Mouse (Mus musculus): ENCODE data around the gene Ggnbp2. TPM values are rescaled to one million over a fixed set of nuclear protein-coding genes. Genes with fewer than 3 reads are reported as not detected.

The Ggnbp2 gene
- polyA plus RNA-seq, 2 experiments, result 48.5 to 63.7 TPM

GRCm38 (mm10) chr11:84916053-84916702, 45.6 kb upstream of the Ggnbp2 start, which contains the start of gene Znhit3:
TSS of gene Znhit3 (minus strand) at chr11:84916366.
- Histone ChIP-seq H3K4me1 (replicated peaks; ENCODE audit: control insufficient read depth in 2 of 2, insufficient read depth in 2 of 2, low read length in 1 of 2) (peaks cover 4 to 14% of the 10 kb centered on the region in 2 experiments; a peak in 3 of 4 replicates), H3K9ac (replicated peaks) (peak within 1 kb of the TSS; percentile 89), H3K27me3 (ENCODE audit: control insufficient read depth, insufficient read depth, low read length) (no peaks in the 10 kb centered on the region), H3K4me2 (ENCODE audit: low read depth) (peak within 1 kb of the TSS; percentile 83), H3K9me3 (ENCODE audit: control insufficient read depth, low read length) (no peaks in the 10 kb centered on the region), H3K4me3 (ENCODE audit: insufficient read depth in 1 of 2, low read depth in 2 of 2, low read length in 2 of 2) (peak within 1 kb of the TSS; percentile 88 to 95), H3K27ac (no peak within 1 kb of the TSS), H3K36me3 (replicated peaks; ENCODE audit: control insufficient read depth, insufficient read depth, low read depth) (peaks cover 14% of the 10 kb centered on the region)
- DNase-seq (ENCODE audit: low read depth in 3 of 3, low spot score in 3 of 3) (peak; percentile 77 to 87 (median 84)), ATAC-seq (ENCODE audit: insufficient read depth) (peak; percentile 86)
- TF ChIP-seq CTCF (IDR thresholded peaks at IDR 0.05; ENCODE audit: low read depth) (peak; percentile 15; the same call in 1 of the 2 replicates), EP300 (IDR thresholded peaks at IDR 0.05; ENCODE audit: low read depth) (no peak)
- 4% methylated on average over 34 of the region's 34 CpGs for WGBS (ENCODE audit: insufficient replicate concordance)

- no peak for DNase-seq (ENCODE audit: low read depth in 3 of 3, low spot score in 3 of 3)
- peaks cover 4 to 14% of the 10 kb centered on the region in 2 experiments; a peak in 3 of 4 replicates for H3K4me1 ChIP-seq (replicated peaks; ENCODE audit: control insufficient read depth in 2 of 2, insufficient read depth in 2 of 2, low read length in 1 of 2)
- H3K9me3 ChIP-seq (ENCODE audit: control insufficient read depth, low read length), result no peaks in the 10 kb centered on the region
- ATAC-seq (ENCODE audit: insufficient read depth), result no peak
- H3K4me3 ChIP-seq (ENCODE audit: insufficient read depth in 1 of 2, low read depth in 2 of 2, low read length in 2 of 2), result peak overlapping the region in 1 of 2 experiments; percentile 88; a peak in 2 of 4 replicates
- no peaks in the 10 kb centered on the region for H3K27me3 ChIP-seq (ENCODE audit: control insufficient read depth, insufficient read depth, low read length)
- H3K4me2 ChIP-seq (ENCODE audit: low read depth), result peak overlapping the region; percentile 83
- no peak overlapping the region for H3K9ac ChIP-seq (replicated peaks)
- WGBS (ENCODE audit: insufficient replicate concordance), result 75% methylated on average over 5 of the region's 5 CpGs
- peak; percentile 53 for TF ChIP-seq CTCF (IDR thresholded peaks at IDR 0.05; ENCODE audit: low read depth)
- TF ChIP-seq EP300 (IDR thresholded peaks at IDR 0.05; ENCODE audit: low read depth), result no peak
- no peak overlapping the region for H3K27ac ChIP-seq
- H3K36me3 ChIP-seq (replicated peaks; ENCODE audit: control insufficient read depth, insufficient read depth, low read depth), result peaks cover 27% of the 10 kb centered on the region
These were observed 44.1 kb upstream of the Ggnbp2 start for GRCm38 (mm10) chr11:84914673-84915072.

- Histone ChIP-seq H3K36me3 (replicated peaks; ENCODE audit: control insufficient read depth, insufficient read depth, low read depth) (peaks cover 40% of the 10 kb centered on the region), H3K9ac (replicated peaks) (no peak overlapping the region), H3K27ac (no peak overlapping the region), H3K4me3 (ENCODE audit: insufficient read depth in 1 of 2, low read depth in 2 of 2, low read length in 2 of 2) (no peak overlapping the region), H3K27me3 (ENCODE audit: control insufficient read depth, insufficient read depth, low read length) (no peaks in the 10 kb centered on the region), H3K9me3 (ENCODE audit: control insufficient read depth, low read length) (no peaks in the 10 kb centered on the region), H3K4me1 (replicated peaks; ENCODE audit: control insufficient read depth in 2 of 2, insufficient read depth in 2 of 2, low read length in 1 of 2) (peaks cover 0 to 7% of the 10 kb centered on the region in 2 experiments; a peak in 3 of 4 replicates), H3K4me2 (ENCODE audit: low read depth) (no peak overlapping the region)
- no peak for DNase-seq (ENCODE audit: low read depth in 3 of 3, low spot score in 3 of 3)
- ATAC-seq (ENCODE audit: insufficient read depth), result no peak
- no peak for TF ChIP-seq EP300 (IDR thresholded peaks at IDR 0.05; ENCODE audit: low read depth)
- WGBS (ENCODE audit: insufficient replicate concordance), result 86% methylated on average over 4 of the region's 4 CpGs
These were observed 39.8 kb upstream of the Ggnbp2 start for GRCm38 (mm10) chr11:84910411-84910810.

DNA sequence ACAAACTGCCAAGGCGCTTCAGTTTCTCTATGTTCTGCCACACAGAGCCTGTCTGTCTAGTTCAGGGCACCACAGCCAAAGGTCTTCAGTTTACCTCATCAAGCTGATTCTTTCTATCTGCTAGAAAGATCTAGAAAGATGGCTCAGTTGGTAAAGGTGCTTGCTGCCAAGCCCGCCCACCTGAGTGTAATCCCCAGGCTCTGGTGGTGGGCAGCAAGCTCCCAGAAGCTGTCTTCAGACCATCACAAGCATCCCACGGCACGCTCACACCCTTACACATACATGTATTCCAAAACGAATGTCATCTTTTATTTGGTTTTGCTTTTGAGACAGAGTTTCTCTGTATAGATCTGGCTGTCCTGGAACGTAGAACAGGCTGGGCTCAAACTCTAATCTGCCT, 37.9 kb upstream of the Ggnbp2 start:
- 79% methylated on average over 6 of the region's 6 CpGs for WGBS (ENCODE audit: insufficient replicate concordance)
- no peak overlapping the region for H3K9ac ChIP-seq (replicated peaks)

GRCm38 (mm10) chr11:84907081-84907480, 36.5 kb upstream of the Ggnbp2 start:
- Histone ChIP-seq H3K9me3 (ENCODE audit: control insufficient read depth, low read length) (no peaks in the 10 kb centered on the region), H3K36me3 (replicated peaks; ENCODE audit: control insufficient read depth, insufficient read depth, low read depth) (peaks cover 45% of the 10 kb centered on the region), H3K9ac (replicated peaks) (no peak overlapping the region), H3K4me2 (ENCODE audit: low read depth) (no peak overlapping the region), H3K4me3 (ENCODE audit: insufficient read depth in 1 of 2, low read depth in 2 of 2, low read length in 2 of 2) (no peak overlapping the region), H3K27me3 (ENCODE audit: control insufficient read depth, insufficient read depth, low read length) (no peaks in the 10 kb centered on the region), H3K27ac (no peak overlapping the region), H3K4me1 (replicated peaks; ENCODE audit: control insufficient read depth in 2 of 2, insufficient read depth in 2 of 2, low read length in 1 of 2) (no peaks in the 10 kb centered on the region)
- DNase-seq (ENCODE audit: low read depth in 3 of 3, low spot score in 3 of 3) (no peak), ATAC-seq (ENCODE audit: insufficient read depth) (no peak)
- 65% methylated on average over 3 of the region's 3 CpGs for WGBS (ENCODE audit: insufficient replicate concordance)
- TF ChIP-seq EP300 (IDR thresholded peaks at IDR 0.05; ENCODE audit: low read depth), result no peak
- TF ChIP-seq CTCF (IDR thresholded peaks at IDR 0.05; ENCODE audit: low read depth), result no peak

More for the DNA sequence above, 37.9 kb upstream of the Ggnbp2 start:
- DNase-seq (ENCODE audit: low read depth in 3 of 3, low spot score in 3 of 3) (no peak), ATAC-seq (ENCODE audit: insufficient read depth) (no peak)
- H3K36me3 ChIP-seq (replicated peaks; ENCODE audit: control insufficient read depth, insufficient read depth, low read depth), result peaks cover 46% of the 10 kb centered on the region
- H3K9me3 ChIP-seq (ENCODE audit: control insufficient read depth, low read length), result no peaks in the 10 kb centered on the region
- H3K4me3 ChIP-seq (ENCODE audit: insufficient read depth in 1 of 2, low read depth in 2 of 2, low read length in 2 of 2), result no peak overlapping the region
- H3K27ac ChIP-seq, result no peak overlapping the region
- H3K4me1 ChIP-seq (replicated peaks; ENCODE audit: control insufficient read depth in 2 of 2, insufficient read depth in 2 of 2, low read length in 1 of 2), result no peaks in the 10 kb centered on the region
- H3K27me3 ChIP-seq (ENCODE audit: control insufficient read depth, insufficient read depth, low read length), result no peaks in the 10 kb centered on the region
- H3K4me2 ChIP-seq (ENCODE audit: low read depth), result no peak overlapping the region
- TF ChIP-seq CTCF (IDR thresholded peaks at IDR 0.05; ENCODE audit: low read depth) (no peak), EP300 (IDR thresholded peaks at IDR 0.05; ENCODE audit: low read depth) (no peak)
